Mouse (Mus musculus): ENCODE results near the gene AW549877. TPM values are rescaled to one million over a fixed set of nuclear protein-coding genes. Genes with fewer than 3 reads are reported as not detected.

The AW549877 gene
- total and polyA plus RNA-seq, 2 experiments from 2014 or later, result 19.6 to 26.2 TPM

DNA sequence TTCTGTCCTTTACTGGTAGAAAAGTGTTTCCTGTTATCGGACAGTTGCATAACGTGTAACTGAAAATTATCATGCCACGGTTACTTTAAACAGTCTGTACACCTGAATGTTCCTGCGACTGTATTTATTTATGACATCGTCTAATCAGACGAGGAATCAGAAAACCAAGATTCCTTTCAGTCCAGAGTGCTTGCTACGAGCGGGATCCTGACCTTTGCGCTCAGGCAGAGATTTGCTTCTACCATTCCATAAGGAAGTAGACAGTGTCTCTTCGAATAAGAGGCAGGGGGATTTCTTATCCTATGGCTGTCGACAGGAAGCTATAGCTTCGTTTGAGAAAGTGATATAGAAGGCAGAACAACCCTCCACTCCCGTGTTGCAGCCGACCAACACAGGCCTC lies 25.8 kb downstream of the AW549877 start:
- H3K9me3 ChIP-seq (ENCODE audit: low read length), result no peaks in the 10 kb centered on the region
- H3K27me3 ChIP-seq (ENCODE audit: insufficient read depth, low read length), result no peaks in the 10 kb centered on the region
- WGBS, result 94% methylated on average over 14 of the region's 14 CpGs
- ATAC-seq, result no peak
- H3K27ac ChIP-seq (ENCODE audit: low read depth, low read length), result no peak overlapping the region
- TF ChIP-seq CTCF (IDR thresholded peaks at IDR 0.05; ENCODE audit: low read depth), result no peak
- no peak for DNase-seq
- no peak overlapping the region for H3K4me2 ChIP-seq (ENCODE audit: low read depth)
- no peaks in the 10 kb centered on the region for H3K4me1 ChIP-seq (ENCODE audit: insufficient read depth)
- H3K4me3 ChIP-seq (ENCODE audit: low read depth, low read length), result no peak overlapping the region
- peaks cover 2% of the 10 kb centered on the region for H3K36me3 ChIP-seq (ENCODE audit: insufficient read depth)
- no peak overlapping the region for H3K9ac ChIP-seq

DNA sequence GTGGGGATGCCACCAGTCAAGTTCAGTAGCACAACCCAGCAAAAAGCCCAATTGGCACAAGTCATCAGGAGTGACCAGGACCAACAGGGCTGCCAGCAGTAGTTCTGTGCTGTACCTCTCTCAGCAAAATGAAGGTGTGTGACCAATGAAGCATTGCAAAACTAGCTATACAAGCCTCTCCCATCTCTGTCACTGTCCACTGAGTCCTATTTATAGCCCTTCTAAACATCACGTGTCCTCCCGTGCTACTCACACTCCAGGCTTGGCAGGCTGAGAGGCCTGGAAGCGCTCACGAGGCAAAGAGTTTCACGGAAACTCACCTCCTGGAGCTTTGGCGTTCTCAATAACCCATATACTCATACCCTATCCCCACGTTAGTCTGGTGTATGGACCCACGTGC lies 33.3 kb downstream of the AW549877 start:
- Histone ChIP-seq H3K4me1 (ENCODE audit: insufficient read depth) (no peaks in the 10 kb centered on the region), H3K9me3 (ENCODE audit: low read length) (no peaks in the 10 kb centered on the region), H3K36me3 (ENCODE audit: insufficient read depth) (no peaks in the 10 kb centered on the region), H3K27me3 (ENCODE audit: insufficient read depth, low read length) (no peaks in the 10 kb centered on the region), H3K4me3 (ENCODE audit: low read depth, low read length) (no peak overlapping the region), H3K27ac (ENCODE audit: low read depth, low read length) (no peak overlapping the region), H3K4me2 (ENCODE audit: low read depth) (no peak overlapping the region), H3K9ac (no peak overlapping the region)
- DNase-seq, result no peak
- TF ChIP-seq CTCF (IDR thresholded peaks at IDR 0.05; ENCODE audit: low read depth), result no peak
- 84% methylated on average over 8 of the region's 8 CpGs for WGBS
- no peak for ATAC-seq

DNA sequence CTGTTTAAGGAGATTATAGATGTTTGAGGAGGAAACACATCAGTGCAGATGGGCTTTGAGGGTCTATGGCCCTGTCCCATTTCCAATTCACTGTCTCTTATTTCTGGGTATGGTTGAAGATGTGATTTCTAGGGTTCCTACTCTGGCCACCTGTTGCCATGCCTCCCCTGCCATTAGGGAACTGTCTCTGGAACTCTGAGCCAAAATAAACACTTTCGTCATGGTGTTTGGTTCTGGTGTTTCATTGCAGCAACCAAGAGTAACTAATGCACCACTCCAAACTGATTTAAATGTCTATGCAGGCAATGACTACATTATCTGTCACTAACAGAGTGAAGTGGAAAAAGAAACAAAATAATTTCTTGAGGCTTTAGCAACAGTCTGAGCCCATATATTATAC lies 35.5 kb downstream of the AW549877 start:
- no peak overlapping the region for H3K9ac ChIP-seq
- H3K27ac ChIP-seq (ENCODE audit: low read depth, low read length), result no peak overlapping the region
- no peaks in the 10 kb centered on the region for H3K36me3 ChIP-seq (ENCODE audit: insufficient read depth)
- WGBS, result 55% methylated on average over 1 of the region's 1 CpGs
- no peak for TF ChIP-seq CTCF (IDR thresholded peaks at IDR 0.05; ENCODE audit: low read depth)
- DNase-seq, result no peak
- no peak for ATAC-seq
- H3K9me3 ChIP-seq (ENCODE audit: low read length), result no peaks in the 10 kb centered on the region
- no peak overlapping the region for H3K4me3 ChIP-seq (ENCODE audit: low read depth, low read length)
- H3K4me2 ChIP-seq (ENCODE audit: low read depth), result no peak overlapping the region
- H3K27me3 ChIP-seq (ENCODE audit: insufficient read depth, low read length), result no peaks in the 10 kb centered on the region
- H3K4me1 ChIP-seq (ENCODE audit: insufficient read depth), result no peaks in the 10 kb centered on the region

DNA sequence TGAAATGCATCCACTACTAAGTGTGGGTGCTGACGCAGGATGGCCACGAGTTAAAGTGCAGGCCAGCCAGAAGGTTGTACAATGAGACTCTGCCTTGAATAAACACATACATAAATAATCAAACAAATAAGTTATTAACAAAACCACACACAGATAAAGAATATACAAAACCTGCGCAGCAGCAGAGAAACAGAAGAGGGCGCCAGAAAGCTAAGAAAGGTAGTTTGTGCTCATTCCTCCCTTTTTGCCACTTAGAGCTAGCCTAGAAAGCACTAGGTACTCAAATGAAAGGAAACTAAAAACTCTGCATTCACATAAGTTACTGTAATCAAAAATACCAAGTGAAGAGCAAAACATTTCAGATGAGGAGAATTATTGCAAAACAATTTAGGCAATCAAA lies 37.6 kb downstream of the AW549877 start:
- Histone ChIP-seq H3K27me3 (ENCODE audit: insufficient read depth, low read length) (no peaks in the 10 kb centered on the region), H3K9ac (no peak overlapping the region), H3K27ac (ENCODE audit: low read depth, low read length) (no peak overlapping the region), H3K4me3 (ENCODE audit: low read depth, low read length) (no peak overlapping the region), H3K4me1 (ENCODE audit: insufficient read depth) (no peaks in the 10 kb centered on the region), H3K36me3 (ENCODE audit: insufficient read depth) (no peaks in the 10 kb centered on the region), H3K4me2 (ENCODE audit: low read depth) (no peak overlapping the region), H3K9me3 (ENCODE audit: low read length) (no peaks in the 10 kb centered on the region)
- peak; percentile 64 for TF ChIP-seq CTCF (IDR thresholded peaks at IDR 0.05; ENCODE audit: low read depth)
- ATAC-seq (no peak), DNase-seq (peak; percentile 63)
- WGBS, result 23% methylated on average over 4 of the region's 4 CpGs

DNA sequence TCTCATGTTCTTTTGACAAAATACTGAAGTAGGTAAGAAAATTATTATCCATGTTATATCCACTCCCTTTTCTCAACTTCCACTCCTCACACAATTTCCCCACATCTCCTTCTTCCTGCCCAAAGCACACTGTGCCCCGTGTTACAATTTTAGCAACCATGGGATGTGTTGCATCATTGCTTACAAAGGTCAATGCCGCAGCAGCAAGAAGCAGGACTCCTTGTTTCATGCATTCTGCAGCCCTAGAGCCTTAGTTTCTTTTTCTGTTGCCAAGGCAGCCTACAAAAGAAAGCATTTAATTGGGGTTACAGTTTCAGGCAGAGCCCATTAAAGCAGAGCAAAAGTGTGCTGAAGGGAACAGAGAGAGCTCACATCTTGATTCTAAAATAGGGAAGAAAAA lies 40.6 kb downstream of the AW549877 start:
- no peaks in the 10 kb centered on the region for H3K4me1 ChIP-seq (ENCODE audit: insufficient read depth)
- no peak for TF ChIP-seq CTCF (IDR thresholded peaks at IDR 0.05; ENCODE audit: low read depth)
- H3K36me3 ChIP-seq (ENCODE audit: insufficient read depth), result no peaks in the 10 kb centered on the region
- no peak overlapping the region for H3K4me3 ChIP-seq (ENCODE audit: low read depth, low read length)
- WGBS, result 30% methylated on average over 2 of the region's 2 CpGs
- no peak overlapping the region for H3K9ac ChIP-seq
- no peaks in the 10 kb centered on the region for H3K9me3 ChIP-seq (ENCODE audit: low read length)
- DNase-seq (no peak), ATAC-seq (peak; percentile 34; the same call in 1 of the 2 replicates)
- H3K4me2 ChIP-seq (ENCODE audit: low read depth), result no peak overlapping the region
- no peaks in the 10 kb centered on the region for H3K27me3 ChIP-seq (ENCODE audit: insufficient read depth, low read length)
- H3K27ac ChIP-seq (ENCODE audit: low read depth, low read length), result no peak overlapping the region

DNA sequence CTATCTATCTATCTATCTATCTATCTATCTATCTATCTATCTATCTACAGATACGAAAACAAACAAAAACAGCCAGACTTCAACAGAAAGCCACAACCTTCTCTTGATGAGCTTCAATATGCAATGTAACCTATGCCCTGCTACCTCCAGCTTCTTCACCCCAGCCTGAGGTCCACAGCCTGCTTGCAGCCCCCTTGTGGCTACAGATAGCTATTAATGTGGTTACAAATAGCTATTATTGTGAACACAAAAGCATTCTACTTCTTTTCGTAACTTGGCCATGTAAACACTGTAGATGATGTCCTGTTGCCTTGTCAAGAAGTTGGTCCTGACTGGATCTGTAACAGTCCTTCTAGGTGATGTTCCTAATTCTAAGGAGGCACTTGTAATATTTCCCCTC lies 57.4 kb downstream of the AW549877 start:
- Histone ChIP-seq H3K9ac (no peak overlapping the region), H3K27ac (ENCODE audit: low read depth, low read length) (no peak overlapping the region)

DNA sequence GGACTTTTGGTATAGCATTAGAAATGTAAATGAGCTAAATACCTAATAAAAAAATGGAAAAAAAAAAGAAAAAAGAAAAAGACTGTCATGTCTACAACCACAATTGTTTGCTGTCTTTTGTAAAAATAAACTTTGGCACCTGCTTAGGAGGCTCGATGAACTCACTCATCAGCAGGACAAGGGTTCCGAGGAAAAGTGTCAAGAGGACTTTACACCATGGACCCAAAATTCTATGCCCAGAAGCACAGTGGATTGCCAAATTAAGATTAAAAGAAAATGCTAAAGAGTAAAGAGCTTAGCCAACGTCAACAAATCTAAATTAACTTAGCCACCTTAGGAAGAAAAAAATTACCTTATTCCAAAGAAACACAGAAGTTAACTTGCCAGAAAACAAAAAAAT lies 59.5 kb downstream of the AW549877 start:
- no peak overlapping the region for H3K4me2 ChIP-seq (ENCODE audit: low read depth)
- H3K27me3 ChIP-seq (ENCODE audit: insufficient read depth, low read length), result no peaks in the 10 kb centered on the region
- no peaks in the 10 kb centered on the region for H3K9me3 ChIP-seq (ENCODE audit: low read length)
- no peaks in the 10 kb centered on the region for H3K4me1 ChIP-seq (ENCODE audit: insufficient read depth)
- no peak overlapping the region for H3K4me3 ChIP-seq (ENCODE audit: low read depth, low read length)
- DNase-seq (no peak), ATAC-seq (no peak)
- TF ChIP-seq CTCF (IDR thresholded peaks at IDR 0.05; ENCODE audit: low read depth), result no peak
- H3K36me3 ChIP-seq (ENCODE audit: insufficient read depth), result no peaks in the 10 kb centered on the region
- H3K27ac ChIP-seq (ENCODE audit: low read depth, low read length), result no peak overlapping the region
- WGBS, result 74% methylated on average over 3 of the region's 3 CpGs
- no peak overlapping the region for H3K9ac ChIP-seq

More for the DNA sequence above, 57.4 kb downstream of the AW549877 start:
- ATAC-seq (no peak), DNase-seq (no peak)
- 90% methylated on average over 2 of the region's 2 CpGs for WGBS
- no peak for TF ChIP-seq CTCF (IDR thresholded peaks at IDR 0.05; ENCODE audit: low read depth)
- H3K9me3 ChIP-seq (ENCODE audit: low read length), result no peaks in the 10 kb centered on the region
- H3K36me3 ChIP-seq (ENCODE audit: insufficient read depth), result no peaks in the 10 kb centered on the region
- H3K4me3 ChIP-seq (ENCODE audit: low read depth, low read length), result no peak overlapping the region
- H3K4me2 ChIP-seq (ENCODE audit: low read depth), result no peak overlapping the region
- H3K27me3 ChIP-seq (ENCODE audit: insufficient read depth, low read length), result no peaks in the 10 kb centered on the region
- no peaks in the 10 kb centered on the region for H3K4me1 ChIP-seq (ENCODE audit: insufficient read depth)

DNA sequence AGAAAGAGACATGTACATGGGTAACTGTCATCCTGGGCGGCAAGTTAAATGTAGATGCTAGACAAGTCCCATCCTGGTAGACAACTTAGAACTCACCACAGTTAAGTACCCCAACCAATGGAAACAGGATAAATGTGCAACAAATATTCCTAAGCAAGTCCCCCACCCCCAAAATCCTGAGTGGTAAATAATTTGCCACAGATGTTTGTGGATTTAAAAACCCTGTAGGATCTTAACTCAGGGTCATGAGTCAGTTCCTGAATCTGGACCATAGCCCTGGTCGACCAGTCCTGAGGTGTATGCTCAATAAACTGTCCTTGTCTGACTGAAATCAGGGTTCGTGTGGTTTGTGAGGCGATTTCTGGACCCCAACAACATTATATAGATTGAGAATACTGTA lies 62.1 kb downstream of the AW549877 start:
- no peaks in the 10 kb centered on the region for H3K4me1 ChIP-seq (ENCODE audit: insufficient read depth)
- ATAC-seq, result no peak
- 91% methylated on average over 4 of the region's 4 CpGs for WGBS
- no peaks in the 10 kb centered on the region for H3K9me3 ChIP-seq (ENCODE audit: low read length)
- H3K27me3 ChIP-seq (ENCODE audit: insufficient read depth, low read length), result no peaks in the 10 kb centered on the region
- H3K27ac ChIP-seq (ENCODE audit: low read depth, low read length), result no peak overlapping the region
- no peak overlapping the region for H3K9ac ChIP-seq
- no peaks in the 10 kb centered on the region for H3K36me3 ChIP-seq (ENCODE audit: insufficient read depth)
- no peak for TF ChIP-seq CTCF (IDR thresholded peaks at IDR 0.05; ENCODE audit: low read depth)
- H3K4me3 ChIP-seq (ENCODE audit: low read depth, low read length), result no peak overlapping the region
- no peak for DNase-seq
- H3K4me2 ChIP-seq (ENCODE audit: low read depth), result no peak overlapping the region

Other genes with a start within 250 kb of the AW549877 start
- gene Fbxo4, start 16.2 kb downstream of the AW549877 start, total RNA-seq (2014; rRNA removed), result 13.3 and 13.9 TPM in 2 replicates
- gene Fbxo4, start 16.2 kb downstream of the AW549877 start, polyA plus RNA-seq (2015; fragmentation: Nextera tagmentation; extraction: Ambion mirVana), result 10.5 and 11.1 TPM in 2 replicates
- 307 and 354 TPM in 2 replicates for gene Oxct1, start 30.6 kb upstream of the AW549877 start, total RNA-seq (2014; rRNA removed)
- gene Oxct1, start 30.6 kb upstream of the AW549877 start, polyA plus RNA-seq (2015; fragmentation: Nextera tagmentation; extraction: Ambion mirVana), result 375 and 419 TPM in 2 replicates

Data from forebrain, postnatal 0 days (tissue).